Mouse (Mus musculus): Measurements from ENCODE around the gene Sema6c. TPM values are rescaled to one million over a fixed set of nuclear protein-coding genes. Genes with fewer than 3 reads are reported as not detected.

Sema6c gene
- polyA plus RNA-seq, 1 experiment from 2014 or later, result 22.6 TPM

DNA sequence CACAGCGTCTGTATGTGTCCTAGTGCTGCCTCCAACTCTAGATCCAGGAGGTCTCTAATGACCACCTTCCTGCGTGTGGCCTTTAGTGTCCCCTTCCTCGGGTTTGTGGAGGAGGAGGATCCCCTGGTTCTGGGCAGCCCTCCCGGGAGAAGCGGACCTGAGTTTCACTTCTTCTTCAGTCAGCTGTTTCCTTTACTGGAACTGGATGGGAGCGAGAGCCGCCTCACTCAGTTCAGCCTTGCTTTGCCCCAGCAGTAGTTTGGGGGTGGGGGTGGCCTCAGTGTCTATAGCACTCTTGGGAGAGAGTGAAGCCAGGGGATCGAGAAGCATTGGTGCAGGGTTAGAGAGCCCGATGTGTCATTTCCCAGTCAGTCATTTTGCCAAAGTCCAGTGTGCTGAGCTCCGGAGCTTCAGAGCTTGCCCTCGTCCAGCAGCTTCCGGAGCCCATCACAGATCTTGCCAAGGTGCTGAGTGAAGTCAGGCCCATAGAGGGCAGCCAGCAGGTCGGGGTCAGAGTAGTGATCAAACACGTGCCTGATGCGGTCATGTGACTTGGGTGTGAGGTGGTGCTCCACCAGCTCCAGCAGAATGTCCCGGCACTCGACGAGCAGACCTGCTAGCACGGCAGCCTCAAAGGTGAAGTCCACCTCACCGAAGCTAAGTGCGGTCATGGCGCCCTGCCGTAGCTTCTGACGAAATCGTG is 20.5 kb upstream of the Sema6c start:
- DNase-seq (ENCODE audit: low spot score) (no peak), ATAC-seq (ENCODE audit: low FRiP score) (no peak)
- no peak overlapping the region for H3K9ac ChIP-seq (ENCODE audit: low read depth, low read length)
- no peaks in the 10 kb centered on the region for H3K9me3 ChIP-seq (ENCODE audit: control insufficient read depth, low read length)
- H3K4me3 ChIP-seq (ENCODE audit: low read depth, low read length), result no peak overlapping the region
- H3K4me1 ChIP-seq (replicated peaks; ENCODE audit: control insufficient read depth, insufficient read depth, low read length), result no peaks in the 10 kb centered on the region; the same call in 1 of the 2 replicates
- no peaks in the 10 kb centered on the region for H3K36me3 ChIP-seq (ENCODE audit: control insufficient read depth, insufficient read depth, low read length)
- no peaks in the 10 kb centered on the region for H3K27me3 ChIP-seq (ENCODE audit: control insufficient read depth, insufficient read depth, low read length)
- H3K27ac ChIP-seq (ENCODE audit: low read depth, low read length), result no peak overlapping the region
- no peak overlapping the region for H3K4me2 ChIP-seq (replicated peaks; ENCODE audit: low read depth, low read length)
- WGBS, result 72% methylated on average over 25 of the region's 25 CpGs

- H3K27me3 ChIP-seq (ENCODE audit: control insufficient read depth, insufficient read depth, low read length), result no peaks in the 10 kb centered on the region
- ATAC-seq (ENCODE audit: low FRiP score), result no peak
- no peak overlapping the region for H3K27ac ChIP-seq (ENCODE audit: low read depth, low read length)
- no peaks in the 10 kb centered on the region for H3K9me3 ChIP-seq (ENCODE audit: control insufficient read depth, low read length)
- no peak overlapping the region for H3K9ac ChIP-seq (ENCODE audit: low read depth, low read length)
- H3K4me1 ChIP-seq (replicated peaks; ENCODE audit: control insufficient read depth, insufficient read depth, low read length), result no peaks in the 10 kb centered on the region
- no peaks in the 10 kb centered on the region for H3K36me3 ChIP-seq (ENCODE audit: control insufficient read depth, insufficient read depth, low read length)
- WGBS, result 57% methylated on average over 18 of the region's 18 CpGs
- no peak overlapping the region for H3K4me2 ChIP-seq (replicated peaks; ENCODE audit: low read depth, low read length)
- no peak overlapping the region for H3K4me3 ChIP-seq (ENCODE audit: low read depth, low read length)
- DNase-seq (ENCODE audit: low spot score), result no peak
These were observed 20.0 kb upstream of the Sema6c start for GRCm38 (mm10) chr3:95140289-95140595.

DNA sequence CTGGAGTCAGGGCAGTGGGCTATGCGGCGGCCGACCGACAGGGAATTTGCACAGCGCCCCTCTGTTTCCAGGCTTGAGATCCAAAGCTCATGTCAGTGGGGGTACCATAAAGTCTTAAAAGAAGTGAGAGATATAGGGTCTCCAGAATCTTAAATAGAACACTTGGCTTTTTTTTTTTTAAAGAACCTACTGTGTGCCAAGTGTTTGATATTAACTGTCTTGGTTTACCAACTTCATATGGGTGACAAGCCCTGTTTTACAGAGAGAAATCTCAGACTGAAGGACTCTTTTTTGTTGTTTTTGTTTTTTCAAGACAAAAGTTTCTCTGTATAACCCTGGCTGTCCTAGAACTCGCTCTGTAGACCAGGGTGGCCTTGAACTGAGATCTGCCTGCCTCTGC is 19.5 kb upstream of the Sema6c start:
- no peaks in the 10 kb centered on the region for H3K27me3 ChIP-seq (ENCODE audit: control insufficient read depth, insufficient read depth, low read length)
- no peak for ATAC-seq (ENCODE audit: low FRiP score)
- H3K27ac ChIP-seq (ENCODE audit: low read depth, low read length), result no peak overlapping the region
- no peak overlapping the region for H3K4me2 ChIP-seq (replicated peaks; ENCODE audit: low read depth, low read length)
- H3K4me3 ChIP-seq (ENCODE audit: low read depth, low read length), result no peak overlapping the region
- no peak for DNase-seq (ENCODE audit: low spot score)
- no peak overlapping the region for H3K9ac ChIP-seq (ENCODE audit: low read depth, low read length)
- H3K36me3 ChIP-seq (ENCODE audit: control insufficient read depth, insufficient read depth, low read length), result no peaks in the 10 kb centered on the region
- 95% methylated on average over 6 of the region's 6 CpGs for WGBS
- H3K4me1 ChIP-seq (replicated peaks; ENCODE audit: control insufficient read depth, insufficient read depth, low read length), result no peaks in the 10 kb centered on the region
- H3K9me3 ChIP-seq (ENCODE audit: control insufficient read depth, low read length), result no peaks in the 10 kb centered on the region

DNA sequence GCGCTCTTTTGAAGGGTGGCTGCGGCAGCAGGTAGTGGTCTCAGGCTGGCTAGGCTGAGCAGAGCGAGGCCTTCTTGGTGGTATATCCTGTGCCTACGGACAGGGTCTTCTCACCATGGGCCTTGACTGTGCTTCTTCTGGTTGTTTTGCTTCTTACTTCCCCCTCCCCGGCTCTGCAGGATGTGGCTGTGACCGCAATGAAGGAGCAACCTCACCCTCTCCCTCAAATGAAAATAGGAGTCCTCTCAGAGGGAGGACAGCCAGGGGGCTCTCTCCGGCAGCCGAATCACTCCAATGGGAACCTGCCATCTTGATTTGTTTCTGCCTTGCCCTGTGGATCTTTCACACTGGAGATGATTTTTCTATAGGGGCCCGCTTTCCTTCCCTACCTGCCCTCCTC is 18.8 kb upstream of the Sema6c start:
- Histone ChIP-seq H3K9me3 (ENCODE audit: control insufficient read depth, low read length) (no peaks in the 10 kb centered on the region), H3K4me1 (replicated peaks; ENCODE audit: control insufficient read depth, insufficient read depth, low read length) (no peaks in the 10 kb centered on the region), H3K36me3 (ENCODE audit: control insufficient read depth, insufficient read depth, low read length) (no peaks in the 10 kb centered on the region), H3K9ac (ENCODE audit: low read depth, low read length) (no peak overlapping the region), H3K4me2 (replicated peaks; ENCODE audit: low read depth, low read length) (no peak overlapping the region), H3K4me3 (ENCODE audit: low read depth, low read length) (no peak overlapping the region), H3K27ac (ENCODE audit: low read depth, low read length) (no peak overlapping the region), H3K27me3 (ENCODE audit: control insufficient read depth, insufficient read depth, low read length) (no peaks in the 10 kb centered on the region)
- no peak for ATAC-seq (ENCODE audit: low FRiP score)
- DNase-seq (ENCODE audit: low spot score), result no peak
- 94% methylated on average over 9 of the region's 9 CpGs for whole genome bisulfite sequencing

DNA sequence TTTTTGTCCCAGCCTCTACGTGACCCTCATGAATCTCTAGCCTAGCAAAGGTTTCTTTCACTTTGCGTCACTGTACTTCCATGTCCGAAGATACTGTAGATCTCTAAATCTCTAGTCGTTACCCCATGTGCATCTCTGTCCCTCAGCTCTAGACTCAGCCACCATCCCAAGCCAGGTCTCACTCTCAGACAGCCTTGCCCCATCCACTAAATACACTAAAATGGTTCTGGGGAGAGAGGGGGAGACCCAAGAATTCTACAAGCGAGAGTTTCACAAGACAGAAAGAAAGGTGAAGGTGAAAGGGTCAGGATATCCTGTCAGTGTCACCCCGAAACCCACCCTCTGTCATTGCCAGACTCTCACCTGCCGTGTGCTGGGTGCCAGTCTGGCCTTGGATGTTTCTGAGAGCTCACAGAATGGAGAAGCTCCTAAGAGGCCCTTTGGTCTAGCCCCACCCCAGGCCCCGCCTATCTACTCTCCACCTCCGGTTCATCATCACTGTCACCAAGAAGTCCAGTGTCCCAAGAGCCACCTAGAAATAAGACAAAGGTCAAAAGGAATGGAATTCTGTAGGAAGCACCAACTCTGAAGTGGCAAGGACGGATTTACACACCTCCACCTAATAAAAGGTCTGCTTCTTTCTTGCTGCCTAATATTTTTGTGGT is 18.2 kb upstream of the Sema6c start, which contains the start of gene Tnfaip8l2:
Tnfaip8l2 (minus strand) TSS at position 409 of the 665 bp plus-strand sequence.
- H3K27ac ChIP-seq (ENCODE audit: low read depth, low read length), result no peak within 1 kb of the TSS
- no peak within 1 kb of the TSS for H3K9ac ChIP-seq (ENCODE audit: low read depth, low read length)
- no peak within 1 kb of the TSS for H3K4me2 ChIP-seq (replicated peaks; ENCODE audit: low read depth, low read length)
- no peaks in the 10 kb centered on the region for H3K27me3 ChIP-seq (ENCODE audit: control insufficient read depth, insufficient read depth, low read length)
- 85% methylated on average over 10 of the region's 10 CpGs for WGBS
- H3K4me3 ChIP-seq (ENCODE audit: low read depth, low read length), result no peak within 1 kb of the TSS
- no peaks in the 10 kb centered on the region for H3K36me3 ChIP-seq (ENCODE audit: control insufficient read depth, insufficient read depth, low read length)
- no peaks in the 10 kb centered on the region for H3K9me3 ChIP-seq (ENCODE audit: control insufficient read depth, low read length)
- ATAC-seq (ENCODE audit: low FRiP score) (no peak), DNase-seq (ENCODE audit: low spot score) (no peak)
- H3K4me1 ChIP-seq (replicated peaks; ENCODE audit: control insufficient read depth, insufficient read depth, low read length), result no peaks in the 10 kb centered on the region

- H3K4me3 ChIP-seq (ENCODE audit: low read depth, low read length), result no peak overlapping the region
- H3K27me3 ChIP-seq (ENCODE audit: control insufficient read depth, insufficient read depth, low read length), result no peaks in the 10 kb centered on the region
- H3K9ac ChIP-seq (ENCODE audit: low read depth, low read length), result no peak overlapping the region
- ATAC-seq (ENCODE audit: low FRiP score) (peak; percentile 75), DNase-seq (ENCODE audit: low spot score) (peak; percentile 92)
- WGBS, result 9% methylated on average over 5 of the region's 5 CpGs
- no peak overlapping the region for H3K27ac ChIP-seq (ENCODE audit: low read depth, low read length)
- H3K36me3 ChIP-seq (ENCODE audit: control insufficient read depth, insufficient read depth, low read length), result no peaks in the 10 kb centered on the region
- no peak overlapping the region for H3K4me2 ChIP-seq (replicated peaks; ENCODE audit: low read depth, low read length)
- no peaks in the 10 kb centered on the region for H3K9me3 ChIP-seq (ENCODE audit: control insufficient read depth, low read length)
- H3K4me1 ChIP-seq (replicated peaks; ENCODE audit: control insufficient read depth, insufficient read depth, low read length), result no peaks in the 10 kb centered on the region
These were observed 17.6 kb upstream of the Sema6c start for GRCm38 (mm10) chr3:95142617-95143011.

- no peak overlapping the region for H3K4me2 ChIP-seq (replicated peaks; ENCODE audit: low read depth, low read length)
- H3K36me3 ChIP-seq (ENCODE audit: control insufficient read depth, insufficient read depth, low read length), result no peaks in the 10 kb centered on the region
- whole genome bisulfite sequencing, result 43% methylated on average over 3 of the region's 3 CpGs
- H3K27me3 ChIP-seq (ENCODE audit: control insufficient read depth, insufficient read depth, low read length), result no peaks in the 10 kb centered on the region
- ATAC-seq (ENCODE audit: low FRiP score) (no peak), DNase-seq (ENCODE audit: low spot score) (no peak)
- H3K27ac ChIP-seq (ENCODE audit: low read depth, low read length), result no peak overlapping the region
- H3K4me3 ChIP-seq (ENCODE audit: low read depth, low read length), result no peak overlapping the region
- H3K9ac ChIP-seq (ENCODE audit: low read depth, low read length), result no peak overlapping the region
- H3K9me3 ChIP-seq (ENCODE audit: control insufficient read depth, low read length), result no peaks in the 10 kb centered on the region
- H3K4me1 ChIP-seq (replicated peaks; ENCODE audit: control insufficient read depth, insufficient read depth, low read length), result no peaks in the 10 kb centered on the region
These were observed 12.3 kb upstream of the Sema6c start for GRCm38 (mm10) chr3:95147924-95148323.

GRCm38 (mm10) chr3:95153874-95154273 is 6.4 kb upstream of the Sema6c start:
- Histone ChIP-seq H3K4me2 (replicated peaks; ENCODE audit: low read depth, low read length) (no peak overlapping the region), H3K27me3 (ENCODE audit: control insufficient read depth, insufficient read depth, low read length) (no peaks in the 10 kb centered on the region; the same call in 1 of the 2 replicates), H3K27ac (ENCODE audit: low read depth, low read length) (no peak overlapping the region), H3K36me3 (ENCODE audit: control insufficient read depth, insufficient read depth, low read length) (no peaks in the 10 kb centered on the region), H3K9ac (ENCODE audit: low read depth, low read length) (no peak overlapping the region), H3K9me3 (ENCODE audit: control insufficient read depth, low read length) (no peaks in the 10 kb centered on the region), H3K4me3 (ENCODE audit: low read depth, low read length) (no peak overlapping the region), H3K4me1 (replicated peaks; ENCODE audit: control insufficient read depth, insufficient read depth, low read length) (no peaks in the 10 kb centered on the region)
- 57% methylated on average over 4 of the region's 4 CpGs for WGBS
- peak; percentile 35 for DNase-seq (ENCODE audit: low spot score)
- ATAC-seq (ENCODE audit: low FRiP score), result no peak

- Histone ChIP-seq H3K27me3 (ENCODE audit: control insufficient read depth, insufficient read depth, low read length) (peaks cover 2% of the 10 kb centered on the region; the same call in 1 of the 2 replicates), H3K4me2 (replicated peaks; ENCODE audit: low read depth, low read length) (peak overlapping the region; percentile 70), H3K4me3 (ENCODE audit: low read depth, low read length) (peak overlapping the region; percentile 85), H3K9ac (ENCODE audit: low read depth, low read length) (peak overlapping the region; percentile 82), H3K9me3 (ENCODE audit: control insufficient read depth, low read length) (no peaks in the 10 kb centered on the region), H3K36me3 (ENCODE audit: control insufficient read depth, insufficient read depth, low read length) (no peaks in the 10 kb centered on the region), H3K4me1 (replicated peaks; ENCODE audit: control insufficient read depth, insufficient read depth, low read length) (peaks cover 14% of the 10 kb centered on the region), H3K27ac (ENCODE audit: low read depth, low read length) (no peak overlapping the region)
- 18% methylated on average over 8 of the region's 8 CpGs for WGBS
- no peak for DNase-seq (ENCODE audit: low spot score)
- no peak for ATAC-seq (ENCODE audit: low FRiP score)
These were observed 708 bp upstream of the Sema6c start for GRCm38 (mm10) chr3:95159511-95159986.
